Mouse (Mus musculus): ENCODE data around the gene Arhgap30.
A peak's percentile ranks its signal among the peaks of the same experiment; 100 is the strongest.

The Arhgap30 gene

DNA sequence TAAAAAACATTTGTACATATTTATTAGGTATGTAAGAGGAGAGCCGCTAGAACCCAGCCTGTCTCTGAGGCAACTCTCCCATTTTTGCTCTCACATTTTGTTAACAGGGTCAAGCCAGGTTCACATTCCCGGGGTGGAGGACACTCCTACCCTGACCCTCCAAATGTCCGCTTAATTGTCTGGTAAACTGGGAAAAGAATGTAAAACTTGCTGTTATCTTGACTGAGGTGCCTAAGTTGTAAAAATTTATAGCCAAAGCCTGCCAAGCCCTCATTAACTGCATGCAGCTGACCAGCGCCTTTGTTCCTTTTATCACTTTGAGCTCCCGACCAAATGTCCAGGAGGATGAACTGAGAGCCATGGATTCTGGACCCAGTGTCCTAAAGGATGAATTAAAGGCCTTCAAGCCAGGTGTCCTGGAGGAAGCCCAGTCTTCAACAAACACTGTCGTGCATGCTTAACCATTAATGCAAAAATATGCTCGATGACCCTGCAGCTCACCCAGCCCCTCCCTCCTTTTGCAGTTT lies 46.6 kb downstream of the Arhgap30 start:
- peak; percentile 54 for DNase-seq

DNA sequence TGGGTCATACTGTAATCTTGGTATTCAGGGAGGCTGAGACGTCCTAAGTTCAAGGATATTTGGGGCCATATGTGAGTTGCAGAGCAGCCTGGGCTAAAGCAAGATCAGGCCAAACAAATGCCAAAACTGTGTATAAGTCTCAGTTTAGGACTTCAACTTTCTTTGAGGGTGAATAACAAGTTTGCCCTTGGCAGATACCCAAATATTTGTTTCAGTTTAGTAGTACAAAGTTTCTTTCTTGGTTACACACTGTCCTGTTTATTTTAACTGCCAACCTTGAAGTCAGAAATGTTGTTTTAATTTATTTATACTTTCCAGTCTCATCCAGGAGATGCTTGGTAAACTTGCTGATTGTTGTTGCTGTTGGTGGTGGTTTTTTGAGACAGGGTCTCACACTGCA lies 47.2 kb downstream of the Arhgap30 start:
- DNase-seq: peak; percentile 55

DNA sequence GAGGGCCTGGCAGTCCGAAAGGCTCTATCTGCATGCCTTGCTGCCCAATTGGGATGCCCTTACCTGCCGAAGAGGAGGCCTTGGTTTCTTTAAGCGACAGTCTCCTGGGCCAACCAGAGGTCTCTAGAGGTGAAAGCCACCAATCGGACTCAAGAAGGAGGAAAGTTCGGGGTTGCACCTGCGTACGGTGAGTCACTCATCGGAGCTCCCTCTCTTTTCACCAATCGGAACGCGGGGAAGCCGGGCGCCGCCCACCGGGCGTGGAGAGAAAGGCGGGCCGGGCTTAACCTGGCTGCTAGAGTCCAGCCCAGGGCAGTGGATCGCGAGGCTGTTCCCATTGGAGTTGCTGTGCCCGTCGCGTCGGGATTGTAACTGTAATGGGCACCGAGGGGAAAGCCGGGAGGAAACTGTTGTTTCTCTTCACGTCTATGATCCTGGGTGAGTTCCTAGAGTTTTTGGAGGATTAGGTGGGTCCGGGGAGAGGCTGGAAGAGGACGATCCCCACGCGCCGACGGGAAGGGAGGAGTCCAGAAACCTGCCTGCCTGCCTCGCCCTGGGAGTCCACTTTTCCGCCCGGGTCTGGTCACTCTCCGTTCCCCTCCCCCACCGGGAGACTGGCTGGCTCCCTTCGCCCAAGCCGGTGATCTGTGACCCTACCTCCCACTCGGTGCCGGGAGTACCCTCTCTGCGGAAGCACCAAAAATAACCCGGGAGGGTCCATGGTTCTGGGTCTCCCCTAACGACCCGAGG lies 48.7 kb downstream of the Arhgap30 start, which contains the start of gene F11r:
Gene F11r (plus strand): TSS at position 272 of the 750 bp plus-strand sequence.
- peak; percentile 99 for DNase-seq

DNA sequence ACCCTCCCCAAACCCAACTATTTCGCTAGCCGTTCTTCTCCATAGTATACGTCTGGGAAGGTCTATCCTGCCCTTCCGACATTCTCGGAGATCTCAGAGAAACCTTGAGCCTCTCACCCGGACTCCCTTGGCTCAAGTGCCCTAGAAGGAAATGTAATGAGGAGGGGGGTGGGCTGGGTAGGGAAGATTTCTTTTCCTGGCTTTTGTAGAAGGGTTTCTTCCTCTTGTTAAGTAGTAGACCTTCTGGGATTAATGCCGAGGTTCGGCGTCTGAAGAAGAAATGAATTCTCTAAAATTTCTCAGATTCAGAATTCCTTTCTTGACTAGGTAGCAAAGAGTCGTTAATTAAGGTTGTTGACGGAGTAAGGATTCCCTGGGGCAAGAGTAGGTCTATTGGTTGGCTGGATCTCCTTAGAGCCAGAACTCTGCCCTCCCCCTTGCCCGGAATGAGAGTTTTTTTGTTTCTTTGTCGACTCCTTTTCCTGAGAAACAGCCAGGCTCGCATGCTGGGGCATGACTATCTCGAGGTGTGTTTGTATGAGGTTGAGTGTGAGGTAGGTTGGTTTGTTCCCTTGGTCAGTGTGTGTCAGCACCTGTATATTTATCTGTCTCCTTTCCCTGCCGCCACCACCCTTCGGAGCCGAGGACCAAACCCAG lies 49.4 kb downstream of the Arhgap30 start:
- peak; percentile 53 for DNase-seq

DNA sequence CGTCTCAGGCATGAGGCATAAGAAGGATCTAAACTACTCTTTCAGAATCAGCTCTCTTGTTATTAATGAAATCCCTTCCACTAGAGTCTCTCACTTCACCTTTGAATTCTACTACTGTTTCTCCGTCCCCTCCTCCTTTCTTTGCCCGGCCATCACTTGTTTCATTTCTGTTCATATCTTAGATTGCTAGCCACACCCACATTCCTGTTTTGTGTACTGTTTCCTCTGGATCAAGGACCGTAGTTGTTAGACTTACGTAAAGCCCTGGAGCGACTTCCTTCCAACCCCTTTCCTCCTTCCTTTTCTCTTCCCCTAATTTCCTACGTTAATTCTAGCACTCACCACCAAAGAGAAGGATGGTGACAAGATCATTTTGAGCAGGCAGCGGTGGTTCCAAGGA lies 50.3 kb downstream of the Arhgap30 start:
- DNase-seq: peak; percentile 49

DNA sequence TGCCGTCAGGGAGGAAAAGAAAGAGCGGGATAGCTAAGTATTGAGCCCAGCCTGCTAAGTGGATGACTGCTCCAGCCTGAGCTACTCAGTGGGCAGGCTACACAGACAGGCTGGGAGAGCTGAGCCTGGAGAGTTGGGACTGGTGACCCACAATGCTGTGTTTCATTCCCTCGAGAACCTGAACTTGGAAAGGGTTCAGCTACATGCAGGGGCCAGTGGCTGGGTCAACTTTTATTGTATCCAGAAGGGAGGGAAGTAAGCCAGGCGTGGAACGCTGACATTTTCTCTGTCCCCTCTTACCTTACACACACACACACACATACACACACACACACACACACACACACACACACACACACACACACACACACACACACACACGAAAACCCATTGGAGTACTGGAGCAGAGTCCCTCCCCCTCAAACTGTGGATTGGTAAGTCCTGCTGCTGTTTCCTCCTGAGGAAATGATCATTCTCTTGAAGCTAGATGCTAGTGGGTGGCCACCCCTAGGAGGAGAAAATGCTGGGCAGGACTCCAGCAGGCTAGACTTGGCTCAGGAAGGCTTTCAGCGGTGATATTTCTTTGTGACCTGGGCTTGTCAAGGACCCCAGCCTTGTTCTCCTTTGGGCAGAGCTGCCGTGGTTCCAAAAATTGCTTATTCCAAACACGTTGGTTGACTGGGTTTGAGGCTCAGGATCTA lies 51.4 kb downstream of the Arhgap30 start:
- peak; percentile 90 for DNase-seq

DNA sequence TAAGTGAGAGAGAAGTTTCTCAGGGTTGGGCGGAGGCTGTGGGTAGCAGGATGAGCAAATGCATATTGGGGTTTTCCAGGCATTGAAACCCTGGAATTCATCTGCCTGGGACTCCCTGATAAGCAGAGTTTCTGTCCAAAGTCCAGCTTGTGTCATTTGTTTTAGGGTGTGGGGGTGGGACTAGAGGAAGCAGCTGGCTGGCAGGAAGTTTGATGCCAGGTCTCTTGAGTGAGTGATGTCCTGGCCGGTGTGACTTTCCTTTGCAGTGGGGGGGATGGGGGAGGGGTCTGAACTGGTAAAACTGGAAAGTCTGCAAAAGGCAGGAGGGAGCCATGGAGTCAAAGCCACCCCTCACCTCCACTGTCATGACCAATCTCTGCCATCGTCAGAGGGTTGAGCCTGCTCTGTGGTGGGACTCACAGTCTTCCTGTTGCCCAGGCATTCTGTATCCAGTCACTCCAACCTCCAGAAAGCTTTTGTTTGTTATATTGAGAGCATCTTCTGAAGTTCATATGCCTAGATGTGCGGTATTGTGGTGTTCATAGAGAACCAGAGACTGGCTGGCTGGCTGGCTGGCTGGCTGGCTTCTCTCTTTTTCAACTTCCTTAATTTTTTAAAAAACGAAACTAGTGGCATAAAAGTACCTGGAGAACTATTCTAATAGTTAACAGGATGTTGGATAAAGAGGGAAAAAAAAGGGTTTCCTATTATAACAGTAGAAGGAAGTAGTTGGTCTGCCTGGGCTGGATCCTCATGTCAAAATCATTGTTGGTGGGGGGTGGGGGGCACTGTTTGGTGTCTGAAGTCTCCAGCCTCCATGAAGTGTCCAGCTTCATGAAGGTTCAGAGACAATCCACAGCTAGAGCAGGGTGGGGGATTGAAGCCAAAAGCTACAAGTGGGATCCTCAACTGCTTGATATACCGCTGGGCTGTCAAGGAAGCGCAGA lies 53.0 kb downstream of the Arhgap30 start:
- peak; percentile 47 for DNase-seq

DNA sequence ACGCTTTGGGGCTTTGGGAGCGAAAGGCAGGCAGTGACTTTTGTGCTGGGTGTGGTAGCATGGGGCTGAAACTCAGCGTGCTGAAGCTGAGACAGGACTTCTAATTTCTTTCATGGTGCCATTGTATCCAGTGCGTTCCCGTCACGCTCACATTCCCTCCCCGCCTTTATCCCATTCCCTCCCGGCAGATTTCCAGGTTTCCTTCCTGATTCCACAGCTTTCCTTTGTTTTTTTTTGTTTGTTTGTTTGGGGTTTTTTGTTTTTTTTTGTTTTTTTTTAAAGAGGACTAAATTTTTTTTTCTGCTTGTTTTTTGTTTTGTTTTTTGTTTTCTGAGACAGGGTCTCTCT lies 53.6 kb downstream of the Arhgap30 start:
- peak; percentile 43 for DNase-seq

DNA sequence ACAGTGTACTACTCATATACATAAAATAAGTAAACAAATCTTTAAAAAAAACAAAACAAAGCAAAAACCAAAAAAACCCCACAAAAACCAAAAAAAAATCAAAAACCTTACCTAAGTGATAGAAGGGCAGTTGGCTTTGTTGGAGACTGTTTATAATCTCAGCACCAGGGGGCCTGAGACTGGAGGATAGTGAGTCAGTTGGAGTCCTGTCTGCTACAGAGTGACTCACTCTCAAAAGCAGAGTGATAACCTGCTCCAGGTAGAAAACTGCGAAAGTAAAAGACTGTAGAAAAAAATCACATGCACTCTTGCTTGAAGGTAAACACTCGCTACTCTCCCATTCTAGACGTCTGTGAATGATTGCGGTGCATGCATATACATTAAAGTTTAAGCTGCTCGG lies 56.3 kb downstream of the Arhgap30 start:
- no peak for DNase-seq

DNA sequence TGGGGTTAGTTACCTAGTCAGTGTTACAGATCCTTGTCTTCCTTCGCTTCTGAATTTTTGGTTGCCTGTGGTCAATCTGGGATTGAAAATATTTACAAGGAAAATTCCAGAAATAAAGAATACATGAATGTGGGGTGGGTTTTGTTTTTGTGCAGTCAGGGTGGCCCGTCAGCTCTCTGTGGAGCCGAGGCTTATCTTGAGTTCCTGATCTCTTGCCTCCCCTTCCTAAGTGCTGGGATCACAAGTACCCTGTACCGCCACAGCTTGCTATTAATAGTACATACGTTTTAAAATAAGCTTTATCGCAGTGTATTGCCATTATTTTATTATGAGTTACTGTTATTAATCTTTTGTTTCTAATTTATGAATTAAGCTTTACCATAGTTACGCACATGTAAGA lies 58.1 kb downstream of the Arhgap30 start:
- no peak for DNase-seq

DNA sequence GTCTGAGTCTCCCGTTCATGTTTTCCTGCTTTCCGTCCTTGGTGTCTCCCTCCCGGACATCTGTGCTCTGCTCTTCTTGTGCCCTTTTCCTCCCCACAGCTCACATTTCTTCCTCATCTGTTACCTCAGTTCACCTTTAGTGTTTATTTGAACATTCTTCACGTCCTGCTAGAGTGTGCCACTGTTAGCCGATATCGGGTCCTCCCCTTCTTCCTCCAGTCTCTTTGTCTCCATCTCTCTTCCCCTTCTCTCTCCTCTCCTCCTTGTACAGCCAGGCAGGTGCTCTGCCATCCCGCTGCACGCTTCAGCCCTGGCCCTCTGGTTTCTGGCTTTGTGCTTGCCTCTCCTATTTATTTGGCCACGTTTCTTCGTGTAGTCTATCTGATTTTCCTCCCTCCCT lies 58.9 kb downstream of the Arhgap30 start:
- no peak for DNase-seq

DNA sequence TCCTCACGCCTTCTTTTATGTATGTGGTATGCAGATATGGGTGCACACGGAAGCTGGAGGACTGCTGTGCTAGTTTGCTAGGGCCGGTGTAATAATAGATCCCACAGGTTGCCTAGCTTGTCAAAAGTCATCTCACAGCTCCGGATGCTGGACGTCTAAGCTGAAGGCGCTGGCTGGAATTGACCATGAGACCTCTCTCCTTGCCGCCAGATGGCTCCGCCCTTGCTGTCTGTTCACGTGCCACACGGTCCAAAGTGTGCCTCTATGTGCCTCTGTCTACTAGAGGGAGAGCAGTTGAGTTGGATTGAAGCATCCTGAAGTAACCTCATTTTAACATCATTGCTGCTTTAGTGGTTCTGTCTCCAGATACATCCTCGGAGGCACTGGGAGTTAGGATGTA lies 61.3 kb downstream of the Arhgap30 start:
- DNase-seq: peak; percentile 41

DNA sequence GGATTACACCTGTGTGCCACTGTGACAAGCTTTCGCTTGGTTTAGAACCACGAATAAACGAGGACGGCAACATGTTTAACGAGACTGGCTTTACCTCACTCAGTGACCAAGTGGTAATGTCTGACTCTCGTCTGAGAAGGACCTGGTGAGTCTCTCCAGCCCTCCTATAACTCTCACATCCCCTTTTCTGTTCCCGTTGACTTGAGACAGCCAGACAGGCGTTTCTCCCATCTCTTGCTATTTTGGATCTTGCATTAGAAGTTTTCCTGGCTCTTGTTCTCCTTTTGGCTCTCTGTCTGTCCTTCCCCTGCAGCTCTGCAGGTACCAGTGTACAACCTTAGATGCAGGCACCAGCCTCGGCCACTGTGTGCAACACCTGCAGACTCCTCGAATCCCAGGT lies 62.2 kb downstream of the Arhgap30 start:
- no peak for DNase-seq

DNA sequence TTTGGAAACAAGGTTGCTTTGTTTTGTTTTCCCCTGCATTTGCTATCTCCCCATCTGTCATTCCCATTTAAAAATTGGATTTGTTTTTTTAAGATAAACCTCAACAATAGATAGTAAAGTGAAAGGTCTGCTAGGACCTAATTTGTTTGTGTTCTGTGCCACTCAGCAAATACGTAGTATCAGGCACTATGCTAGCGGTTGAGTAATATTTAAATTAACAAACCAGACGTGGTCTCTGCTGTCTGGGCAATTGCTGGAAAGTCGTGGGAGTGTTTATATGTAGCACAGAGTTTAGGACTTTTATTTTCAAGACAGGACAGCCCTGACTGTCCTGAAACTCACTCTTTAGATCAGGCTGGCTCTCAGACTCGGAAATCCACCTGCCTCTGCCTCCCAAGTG lies 63.8 kb downstream of the Arhgap30 start:
- DNase-seq: no peak

DNA sequence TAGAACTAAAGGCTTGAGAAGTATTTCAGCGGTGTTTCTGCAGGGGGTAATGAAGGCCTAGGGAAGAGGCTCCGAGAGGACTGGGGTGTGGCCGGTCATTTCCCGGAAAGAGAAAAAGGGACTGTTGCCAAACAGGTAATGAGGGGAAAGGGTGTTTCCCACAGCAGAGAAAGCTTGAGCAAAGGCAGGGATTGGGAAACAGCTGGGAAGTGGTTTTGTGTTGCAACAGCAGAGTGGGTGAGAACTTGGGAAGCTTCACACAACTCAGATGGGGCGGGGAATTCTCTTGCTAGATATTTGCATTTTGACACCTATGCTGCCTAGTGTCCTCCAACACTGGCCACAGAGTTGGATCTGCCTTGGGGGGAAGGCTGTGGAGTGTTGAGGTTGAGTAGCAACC lies 64.2 kb downstream of the Arhgap30 start:
- no peak for DNase-seq

DNA sequence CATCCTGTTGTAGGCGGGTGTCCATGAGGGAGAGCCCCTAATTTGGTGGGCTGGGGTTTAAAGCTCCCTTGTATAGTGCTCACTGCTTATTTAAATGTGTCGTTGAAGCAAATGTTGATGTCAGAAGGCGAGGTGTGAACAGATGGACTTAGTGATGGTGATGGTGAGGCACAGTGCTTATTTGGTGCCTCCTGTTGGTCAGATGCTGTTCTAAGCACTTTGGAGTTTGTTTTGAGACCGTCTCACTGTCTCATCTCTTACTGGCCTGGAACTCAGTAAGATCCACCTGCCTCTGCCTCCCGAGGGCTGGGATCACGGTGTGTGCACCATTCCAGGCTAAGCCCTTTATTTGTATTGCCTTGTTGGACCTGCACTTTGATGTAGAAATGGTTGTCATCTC lies 66.2 kb downstream of the Arhgap30 start:
- no peak for DNase-seq

DNA sequence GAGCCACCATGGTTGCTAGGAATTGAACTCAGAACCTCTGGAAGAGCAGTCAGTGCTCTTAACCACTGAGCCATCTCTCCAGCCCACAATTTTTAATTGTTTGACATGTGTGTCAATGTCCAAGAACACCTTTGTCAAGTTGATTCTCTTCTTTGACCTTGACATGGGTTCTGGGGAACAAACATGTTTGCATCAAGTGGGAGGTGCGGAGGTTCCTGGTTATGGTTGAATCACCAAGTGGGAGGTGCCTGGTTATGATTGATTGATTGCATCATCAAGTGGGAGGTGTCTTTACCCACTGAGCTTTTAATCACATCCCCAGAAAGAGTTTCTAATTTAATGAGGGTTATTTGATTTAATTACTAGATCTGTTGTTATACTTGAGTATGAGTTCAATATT lies 68.8 kb downstream of the Arhgap30 start:
- DNase-seq: no peak

DNA sequence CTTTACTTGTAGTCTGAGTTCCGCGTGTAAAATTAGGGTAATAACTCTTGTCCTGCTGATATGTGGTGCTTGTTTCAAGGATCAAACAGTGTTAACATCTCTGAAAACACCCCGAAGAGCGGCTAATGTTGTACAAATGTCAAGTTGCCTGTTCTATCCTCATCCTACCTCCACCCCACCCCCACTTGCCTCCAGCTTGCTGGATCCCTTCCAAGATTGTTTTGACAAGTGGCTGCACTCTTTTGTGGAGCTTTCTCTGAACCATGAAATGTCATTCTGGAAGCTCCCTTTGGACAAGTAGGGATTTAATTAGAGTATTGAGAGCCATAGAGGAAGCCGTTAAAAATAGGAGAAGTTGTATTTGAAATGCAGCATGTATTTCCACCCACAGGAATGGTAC lies 71.0 kb downstream of the Arhgap30 start:
- peak; percentile 46 for DNase-seq

Measured in kidney, adult 9 months (tissue).